Mouse (Mus musculus) G1E-ER4 (cell line): ENCODE data around the gene Sh3bp1. TPM values are rescaled to one million over a fixed set of nuclear protein-coding genes. Genes with fewer than 3 reads are reported as not detected.
A peak's percentile ranks its signal among the peaks of the same experiment; 100 is the strongest.

Source experiments
- GATA1 ChIP-seq: IDR thresholded peaks from one replicate; pipeline ENCODE4 v1.8.0; 2012; ENCODE audit warnings: low read length, inconsistent platforms
- polyA plus RNA-seq: library from polyadenylated mRNA; stranded (reverse); fragments of >175 nt; gene quantifications from 2 replicates; pipeline ENCODE4 v1.2.3, GENCODE M21; 2012

Sh3bp1 gene
- polyA plus RNA-seq, 1 experiment = 1,179 TPM

DNA sequence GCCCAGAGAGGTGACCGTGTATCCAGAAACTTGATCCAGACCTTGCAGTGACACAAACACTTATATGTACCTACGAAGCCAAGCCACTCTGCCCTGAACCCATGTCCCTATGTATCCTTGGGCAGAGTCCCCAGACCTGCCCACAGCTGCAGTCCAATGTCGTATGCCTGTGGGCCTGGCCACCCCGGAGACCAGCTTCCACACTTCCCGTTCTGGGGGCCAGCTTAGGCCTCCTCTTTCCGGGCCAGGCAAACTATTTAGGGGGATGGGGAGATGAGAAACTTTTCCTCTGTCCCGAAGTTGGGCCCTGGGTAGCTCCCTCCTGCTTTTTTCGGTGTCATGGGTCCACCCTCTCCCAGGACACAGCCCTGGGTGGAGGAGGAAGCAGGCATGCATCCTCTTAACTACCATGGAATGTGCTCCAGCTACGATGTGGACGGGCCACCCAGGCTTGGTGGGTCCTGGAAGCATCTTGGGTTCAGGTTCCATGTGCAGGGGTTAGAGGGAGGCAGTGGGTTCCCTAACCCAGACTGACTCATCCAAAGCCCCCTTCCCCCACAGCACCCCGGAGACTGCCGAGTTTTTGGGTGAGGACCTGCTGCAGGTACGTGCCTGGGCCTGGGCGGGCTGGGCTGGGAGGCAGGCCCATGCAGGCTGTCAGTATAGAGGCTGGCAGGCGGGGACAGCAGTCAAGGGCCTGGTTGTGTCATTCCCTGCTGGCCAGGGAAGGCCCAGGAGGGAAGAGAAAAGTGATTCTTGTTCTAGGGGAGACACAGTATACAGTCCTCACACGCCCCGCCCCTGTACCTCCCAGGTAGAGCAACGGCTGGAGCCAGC, 1.2 kb downstream of the Sh3bp1 start:
- no peak for TF ChIP-seq GATA1

DNA sequence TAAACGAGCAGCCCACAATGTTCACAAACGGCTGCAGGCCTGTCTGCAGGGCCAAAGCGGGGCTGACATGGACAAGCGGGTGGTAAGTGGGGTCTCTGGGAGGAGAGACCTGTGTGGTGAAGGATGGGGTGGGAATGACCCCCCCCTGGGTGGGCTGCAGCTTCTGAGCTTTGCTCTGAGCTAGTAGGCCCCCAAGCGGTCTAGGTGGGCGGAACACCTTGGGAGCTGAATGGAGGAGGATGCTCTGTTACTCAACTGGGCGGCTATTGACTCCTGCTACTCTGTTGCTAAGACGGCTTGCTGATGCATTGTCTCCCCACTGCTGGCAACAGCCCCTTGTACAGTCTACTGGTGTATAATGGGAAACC, 1.8 kb downstream of the Sh3bp1 start:
- TF ChIP-seq GATA1 = no peak

DNA sequence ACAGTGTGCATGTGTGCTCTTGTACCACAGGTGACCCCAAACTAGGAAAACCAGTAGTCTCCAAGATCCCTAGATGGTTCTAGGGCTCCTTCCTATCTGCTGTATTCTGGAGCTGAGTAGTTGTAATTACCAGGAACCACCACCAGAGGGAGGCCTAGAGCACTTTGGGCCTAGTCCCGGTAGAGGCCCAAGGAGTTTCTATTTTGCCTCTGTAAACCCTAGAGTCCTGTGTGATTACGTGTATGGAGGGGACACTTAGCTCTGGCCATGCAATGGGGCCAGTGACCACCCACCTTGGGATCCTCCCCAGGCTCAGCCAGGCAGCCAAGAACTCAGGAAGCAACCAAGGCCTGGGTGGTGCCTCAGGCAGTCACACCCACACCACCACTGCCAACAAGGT, 3.7 kb downstream of the Sh3bp1 start:
- no peak for TF ChIP-seq GATA1

DNA sequence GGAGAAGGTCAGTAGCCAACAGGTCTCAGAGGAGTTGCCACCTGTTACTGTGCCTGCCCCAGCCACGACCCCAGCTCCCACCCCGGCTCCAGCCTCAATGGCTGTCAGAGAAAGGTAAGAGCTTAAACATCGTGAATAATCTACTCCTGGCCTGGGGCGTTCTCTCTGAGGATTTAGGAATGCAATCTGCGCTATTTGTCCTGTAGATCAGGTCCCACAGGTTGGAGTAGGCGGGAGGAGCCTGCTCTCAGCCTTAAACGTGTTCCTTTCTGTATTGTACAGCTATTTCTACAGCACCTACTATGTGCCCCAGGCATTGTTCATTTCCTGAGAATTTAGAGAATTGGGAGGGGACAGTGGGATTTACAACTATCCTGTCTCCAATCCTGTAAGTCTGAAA, 8.8 kb downstream of the Sh3bp1 start:
- no peak for TF ChIP-seq GATA1

DNA sequence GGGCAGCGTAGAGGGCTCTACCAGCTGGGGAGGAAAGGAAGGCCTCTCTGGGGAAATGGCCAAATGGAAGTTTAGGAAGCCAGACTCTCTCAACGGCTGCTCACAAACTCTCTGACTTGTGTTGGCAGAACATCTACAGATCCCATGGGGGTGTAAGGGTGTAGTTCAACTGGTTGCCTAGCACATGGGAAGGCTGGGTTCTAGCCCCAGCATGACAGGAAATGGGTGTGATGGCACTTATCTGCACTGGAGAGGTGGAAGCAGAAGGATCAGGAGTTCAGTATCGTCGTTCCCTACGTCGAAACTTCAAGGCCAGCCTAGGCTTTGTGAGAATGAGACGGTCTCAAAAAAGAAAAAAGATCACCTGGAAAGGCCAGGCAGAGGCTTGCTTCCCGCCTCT, 9.4 kb downstream of the Sh3bp1 start:
- TF ChIP-seq GATA1 = no peak

DNA sequence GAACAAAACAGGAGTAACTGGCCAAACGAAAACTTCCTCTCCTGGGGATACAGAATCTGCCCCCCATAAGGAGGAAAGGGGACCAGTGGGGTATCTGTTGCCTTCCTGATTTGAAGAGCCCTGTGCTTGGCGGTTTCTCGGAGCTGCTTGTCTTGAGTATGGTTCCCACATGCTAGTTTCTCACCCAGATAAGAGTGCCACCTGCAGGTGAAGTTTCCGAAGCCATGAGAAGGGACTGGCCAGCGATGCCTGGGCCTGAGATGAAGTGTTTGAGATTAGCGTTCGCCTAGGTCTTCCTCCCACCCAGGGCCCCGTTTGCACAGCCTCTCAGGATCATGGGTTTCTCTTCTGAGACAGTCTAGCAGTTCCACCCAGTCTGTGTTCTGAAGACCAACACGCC, 12.5 kb downstream of the Sh3bp1 start:
- no peak for TF ChIP-seq GATA1

DNA sequence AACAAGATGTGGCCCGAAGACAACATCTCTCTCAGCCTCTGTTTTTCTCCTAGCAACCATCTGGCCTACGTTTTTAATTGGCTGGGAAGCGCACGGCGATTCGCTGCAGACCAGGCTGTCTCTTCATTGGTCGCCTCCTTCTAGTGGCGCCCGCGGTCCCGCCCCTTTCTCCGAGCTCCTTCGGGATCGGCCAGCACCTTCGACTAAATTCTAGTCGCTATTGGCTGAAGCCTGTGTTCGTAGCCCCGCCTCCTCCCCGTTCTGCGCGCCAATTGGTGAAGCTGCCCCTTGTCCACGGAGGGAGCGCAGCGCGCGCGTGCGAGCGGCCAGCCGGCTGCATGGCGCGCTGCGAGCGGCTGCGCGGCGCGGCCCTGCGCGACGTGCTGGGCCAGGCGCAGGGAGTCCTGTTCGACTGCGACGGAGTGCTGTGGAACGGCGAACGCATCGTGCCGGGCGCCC, 14.1 kb downstream of the Sh3bp1 start, which contains the start of gene Pdxp:
Pdxp (plus strand) TSS at position 288 of the 459 bp plus-strand sequence.
- TF ChIP-seq GATA1 = no peak

DNA sequence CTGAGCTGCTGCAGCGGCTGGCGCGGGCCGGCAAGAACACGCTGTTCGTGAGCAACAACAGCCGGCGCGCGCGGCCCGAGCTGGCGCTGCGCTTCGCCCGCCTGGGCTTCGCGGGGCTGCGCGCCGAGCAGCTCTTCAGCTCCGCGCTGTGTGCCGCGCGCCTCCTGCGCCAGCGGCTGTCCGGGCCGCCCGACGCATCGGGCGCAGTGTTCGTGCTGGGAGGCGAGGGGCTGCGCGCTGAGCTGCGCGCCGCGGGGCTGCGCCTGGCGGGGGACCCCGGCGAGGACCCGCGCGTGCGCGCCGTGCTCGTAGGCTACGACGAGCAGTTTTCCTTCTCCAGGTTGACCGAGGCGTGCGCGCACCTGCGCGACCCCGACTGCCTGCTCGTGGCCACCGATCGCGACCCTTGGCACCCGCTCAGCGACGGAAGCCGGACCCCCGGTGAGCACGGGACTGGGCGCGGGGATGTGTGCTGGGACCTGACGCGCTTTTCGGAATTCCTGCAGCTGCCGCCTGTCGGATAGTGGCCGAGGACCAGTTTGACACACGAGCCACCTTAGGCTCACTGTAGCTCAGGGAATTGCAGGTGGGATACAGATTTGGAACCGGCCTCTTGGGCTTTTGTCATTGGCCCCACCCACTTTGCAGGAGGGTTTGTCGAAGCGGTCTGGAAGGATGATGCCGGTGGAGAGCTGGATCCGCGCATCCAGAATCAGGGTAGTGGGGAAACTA, 14.7 kb downstream of the Sh3bp1 start:
- no peak for TF ChIP-seq GATA1

DNA sequence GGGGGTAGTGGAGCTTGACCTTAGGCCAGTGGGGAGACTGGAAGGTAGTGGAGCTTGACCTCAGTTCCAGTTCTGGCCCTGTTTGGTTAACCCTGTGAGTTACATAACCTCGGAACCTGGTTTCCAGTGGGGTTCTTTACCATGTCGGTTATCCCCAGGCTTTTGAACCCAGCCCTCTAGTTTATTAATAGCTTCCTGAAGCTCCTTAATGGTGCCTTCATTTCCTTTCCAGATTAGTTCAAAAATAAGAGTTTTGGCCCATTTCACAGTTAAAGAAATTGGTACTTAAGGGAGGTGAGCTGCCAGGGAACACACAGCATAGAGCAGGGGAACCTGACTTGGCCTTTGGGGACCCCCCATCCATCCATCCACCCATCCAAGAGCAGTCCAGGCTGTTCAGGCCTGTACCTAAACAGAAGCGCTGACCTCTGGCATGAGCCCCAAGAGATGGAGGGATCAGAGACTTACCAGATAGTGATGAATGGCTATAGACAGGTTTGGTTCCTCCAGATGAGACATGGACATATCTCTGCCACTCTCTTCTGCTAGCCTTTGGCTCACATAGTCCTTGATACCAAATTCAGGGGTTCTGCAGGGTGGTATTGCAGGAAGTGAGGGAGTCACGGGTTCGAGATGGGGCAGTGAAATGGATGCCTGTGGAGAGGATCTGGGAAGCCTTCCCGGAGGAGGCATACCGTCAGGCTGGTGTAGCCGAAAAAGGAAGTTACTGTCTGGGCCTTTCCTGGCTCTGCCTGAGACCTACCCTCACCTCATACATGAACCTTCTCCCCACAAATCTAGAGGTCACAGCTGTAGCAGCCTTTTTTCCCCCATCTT, 15.5 kb downstream of the Sh3bp1 start:
- no peak for TF ChIP-seq GATA1

DNA sequence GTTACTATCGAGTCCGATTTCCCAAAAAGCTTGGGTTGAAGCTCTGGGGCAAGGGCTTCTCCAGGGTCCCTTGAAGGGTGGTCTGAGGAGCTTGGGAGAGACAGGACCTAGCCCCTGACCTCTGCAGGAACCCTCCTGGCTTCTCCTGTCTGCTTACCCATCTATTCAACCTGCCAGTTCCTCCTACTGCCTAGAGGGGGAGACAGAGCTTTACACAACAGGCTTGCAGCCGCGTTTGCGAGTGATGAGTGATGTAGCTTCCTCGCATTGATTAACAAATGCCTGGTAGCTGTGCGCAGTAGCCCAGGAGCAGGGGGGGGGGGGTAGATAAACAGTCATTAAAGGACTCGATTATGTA, 16.1 kb downstream of the Sh3bp1 start:
- no peak for TF ChIP-seq GATA1

DNA sequence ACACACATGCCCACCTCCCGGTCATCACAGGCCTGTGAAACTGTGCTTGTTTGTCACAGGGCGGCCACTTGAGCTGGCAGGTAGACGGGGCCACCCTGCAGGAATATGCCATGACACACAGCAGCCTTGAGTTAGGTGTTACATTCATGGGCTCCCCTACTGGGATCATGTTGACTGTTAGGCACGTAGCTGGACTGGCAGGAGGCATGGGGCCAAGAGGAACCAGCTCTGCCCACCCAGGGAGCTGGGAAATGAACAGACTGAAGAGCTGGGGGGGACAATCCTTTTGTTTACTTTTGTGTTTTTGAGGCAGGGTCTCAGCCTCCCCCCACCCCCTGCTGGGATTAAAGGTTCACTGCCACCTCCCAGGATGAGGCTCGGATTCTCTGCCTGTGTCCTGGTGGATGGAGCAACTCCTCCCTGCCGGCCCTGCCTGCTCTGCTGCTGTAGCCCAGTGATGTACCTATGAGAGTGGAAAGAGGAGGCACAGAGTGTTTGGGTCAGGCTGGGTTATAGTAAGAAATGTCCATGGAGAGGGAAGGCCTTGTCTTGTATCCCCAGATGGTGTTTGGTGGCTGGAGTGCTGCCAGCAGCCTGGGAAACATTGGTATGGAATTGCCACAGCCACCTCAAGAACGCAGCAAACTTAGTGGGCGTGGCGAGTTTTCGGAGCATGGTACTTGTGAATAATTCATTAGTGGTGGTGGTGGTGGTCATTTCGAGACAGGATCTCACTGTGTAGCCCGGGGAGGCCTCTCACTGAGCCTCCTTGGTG, 16.7 kb downstream of the Sh3bp1 start:
- no peak for TF ChIP-seq GATA1

DNA sequence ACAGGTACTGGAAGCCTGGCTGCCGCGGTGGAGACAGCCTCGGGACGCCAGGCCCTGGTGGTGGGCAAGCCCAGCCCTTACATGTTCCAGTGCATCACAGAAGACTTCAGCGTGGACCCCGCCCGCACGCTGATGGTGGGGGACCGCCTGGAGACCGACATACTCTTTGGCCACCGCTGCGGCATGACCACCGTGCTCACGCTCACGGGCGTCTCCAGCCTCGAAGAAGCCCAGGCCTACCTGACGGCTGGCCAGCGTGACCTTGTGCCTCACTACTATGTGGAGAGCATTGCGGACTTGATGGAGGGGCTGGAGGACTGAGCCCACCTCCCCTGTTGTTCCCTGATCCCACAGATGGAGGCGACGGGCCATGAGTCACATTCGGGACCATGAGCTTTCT, 18.6 kb downstream of the Sh3bp1 start:
- TF ChIP-seq GATA1 = no peak

DNA sequence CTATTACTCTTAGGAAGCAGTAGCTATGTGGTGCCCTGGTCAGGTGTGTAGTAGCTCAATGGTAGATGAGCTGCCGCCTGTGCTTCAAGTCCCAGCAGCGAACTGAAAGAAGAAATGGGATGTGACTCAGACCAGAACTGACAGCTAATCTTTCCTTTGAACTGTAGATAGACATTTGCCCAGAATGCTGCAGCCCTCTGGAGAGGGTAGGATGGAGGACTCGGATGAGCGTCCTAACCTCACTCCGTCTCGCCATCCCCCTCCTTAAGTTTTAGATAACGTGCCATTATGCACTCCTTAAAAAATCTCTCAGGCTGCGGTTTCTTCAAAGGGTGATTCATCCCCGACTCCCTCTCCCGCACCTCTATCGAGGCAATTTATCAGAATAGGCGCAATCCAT, 20.3 kb downstream of the Sh3bp1 start:
- no peak for TF ChIP-seq GATA1

DNA sequence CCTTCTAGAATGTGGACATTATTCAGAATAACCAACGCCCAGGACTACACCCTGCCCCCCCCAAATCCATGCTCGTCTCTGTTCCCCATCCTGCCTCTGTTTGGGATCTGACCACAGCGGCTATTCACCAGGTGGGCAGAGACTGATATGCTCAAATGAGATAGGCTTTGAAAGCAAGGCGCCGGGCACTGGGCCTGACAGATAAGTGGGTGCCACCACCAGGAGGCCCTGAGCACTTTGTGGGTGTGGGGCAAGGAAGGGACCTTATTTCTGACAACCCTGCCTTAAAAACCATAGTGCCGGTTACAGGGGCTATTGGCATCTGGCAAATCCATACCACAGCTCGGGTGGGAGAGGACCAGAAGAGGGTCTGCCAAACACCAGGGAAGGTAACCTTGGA, 23.1 kb downstream of the Sh3bp1 start:
- TF ChIP-seq GATA1 = peak; percentile 82

DNA sequence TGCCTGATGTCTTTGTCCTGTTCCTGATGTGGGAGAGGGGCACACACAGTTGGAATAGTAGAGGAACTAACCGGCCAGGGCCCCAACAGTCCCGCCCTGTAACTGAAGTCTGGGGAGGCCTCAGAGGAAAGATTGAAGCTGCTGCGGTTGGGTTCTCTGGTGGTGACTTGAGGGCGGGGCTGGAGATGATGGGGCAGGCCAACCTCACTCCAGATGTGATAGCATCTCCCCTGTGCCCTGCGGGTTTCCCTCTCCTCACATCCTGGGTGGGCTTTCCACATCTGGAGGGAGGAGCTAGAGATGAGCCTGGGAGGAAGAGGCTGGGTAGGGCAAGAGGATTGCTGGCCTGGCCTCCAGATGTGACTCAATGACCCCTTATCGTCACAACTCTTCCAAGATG, 24.0 kb downstream of the Sh3bp1 start:
- TF ChIP-seq GATA1 = peak; percentile 74

DNA sequence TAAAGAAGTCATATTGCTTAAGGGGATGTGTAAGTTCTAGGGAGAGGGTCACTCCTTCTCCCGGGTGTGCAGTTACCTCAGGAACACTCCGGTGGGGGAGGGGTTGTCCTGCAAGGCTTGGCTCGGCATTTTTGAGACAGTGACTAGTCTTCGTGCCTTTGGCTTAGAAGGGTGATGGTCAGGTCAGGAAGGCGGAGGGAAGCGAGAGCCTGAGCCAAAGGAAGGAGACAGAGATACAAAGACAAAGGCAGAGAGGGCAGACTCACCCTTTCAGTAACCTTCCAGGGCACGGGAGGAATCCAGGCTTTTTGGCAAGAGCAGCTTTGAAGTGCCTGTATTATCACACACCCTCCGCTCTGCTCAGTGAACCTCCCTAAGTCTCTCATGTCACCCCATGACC, 25.6 kb downstream of the Sh3bp1 start:
- no peak for TF ChIP-seq GATA1
